Mouse (Mus musculus) testis, postnatal 14 days (tissue): ENCODE measurements at regions not wholly inside any gene's neighbourhood (a gene's known extent, or its start where the extent isn't known, plus 50 kb on each side); places are given as distances from the start of the nearest gene placed in this dataset.
A peak's percentile ranks its signal among the peaks of the same experiment; 100 is the strongest.

Source experiments
- DNase-seq: peaks from one replicate; pipeline ENCODE4 v3.0.0; 2021; ENCODE audit warnings: low spot score

GRCm38 (mm10) chr6:33117877-33118276, 57.8 kb upstream of the Chchd3 start:
- no peak for DNase-seq

- no peak for DNase-seq
These were observed 60.5 kb upstream of the Chchd3 start for GRCm38 (mm10) chr6:33120581-33120980.

- DNase-seq: peak; percentile 44
These were observed 66.5 kb upstream of the Chchd3 start for GRCm38 (mm10) chr6:33126574-33126973.

GRCm38 (mm10) chr6:33136906-33137305, 76.8 kb upstream of the Chchd3 start:
- no peak for DNase-seq

- DNase-seq: no peak
These were observed 77.8 kb upstream of the Chchd3 start for GRCm38 (mm10) chr6:33137823-33138222.

- no peak for DNase-seq
These were observed 82.4 kb upstream of the Exoc4 start for GRCm38 (mm10) chr6:33166479-33166878.

- no peak for DNase-seq
These were observed 75.3 kb upstream of the Exoc4 start for GRCm38 (mm10) chr6:33173606-33174005.

GRCm38 (mm10) chr6:33174616-33175015, 74.3 kb upstream of the Exoc4 start:
- peak; percentile 13 for DNase-seq

GRCm38 (mm10) chr6:33189521-33190246, 59.2 kb upstream of the Exoc4 start:
- DNase-seq: no peak

- no peak for DNase-seq
These were observed 55.1 kb upstream of the Exoc4 start for GRCm38 (mm10) chr6:33193823-33194222.
